Mouse (Mus musculus) midbrain, embryonic 10.5 days (tissue): ENCODE data around the gene Birc6. TPM values are rescaled to one million over a fixed set of nuclear protein-coding genes. Genes with fewer than 3 reads are reported as not detected.
A peak's percentile ranks its signal among the peaks of the same experiment; 100 is the strongest.

ENCODE experiments used
- DNase-seq: peaks from one replicate; pipeline ENCODE4 v3.0.0-alpha.2; 2017; ENCODE audit warnings: low spot score
- H3K27ac ChIP-seq: fragments of 300-500 bp; sonication (generic); replicated peaks from 2 replicates; pipeline ENCODE4 v1.5.1; 2016; ENCODE audit warnings: mild to moderate bottlenecking
- H3K27me3 ChIP-seq: fragments of 300-500 bp; sonication (generic); 2 replicates; pipeline ENCODE4 v1.6.1; 2016; ENCODE audit warnings: low read depth, mild to moderate bottlenecking; ENCODE audit not compliant: poor library complexity, severe bottlenecking
- H3K36me3 ChIP-seq: fragments of 300-500 bp; sonication (generic); 2 replicates; pipeline ENCODE4 v1.6.1; 2016; ENCODE audit warnings: mild to moderate bottlenecking, moderate library complexity
- H3K4me1 ChIP-seq: fragments of 300-500 bp; sonication (generic); 2 replicates; pipeline ENCODE4 v1.6.1; 2016
- H3K4me3 ChIP-seq: fragments of 300-500 bp; sonication (generic); 2 replicates; pipeline ENCODE4 v1.5.1; 2016; ENCODE audit warnings: mild to moderate bottlenecking, moderate library complexity
- H3K9me3 ChIP-seq: fragments of 300-500 bp; sonication (generic); replicated peaks from 2 replicates; pipeline ENCODE4 v1.6.1; 2016; ENCODE audit warnings: mild to moderate bottlenecking
- WGBS: fragments of 180-500 bp; shearing (Covaris S2); methylation state at CpG from one replicate; pipeline ENCODE4 v1.1.7; 2016; 5-methylcytosine and 5-hydroxymethylcytosine counted together
- polyA plus RNA-seq: library from polyadenylated mRNA; unstranded; fragments of >200 nt; fragmentation: Nextera tagmentation; extraction: Ambion mirVana; gene quantifications from 2 replicates; pipeline ENCODE4 v1.2.1, GENCODE M21; 2016

The Birc6 gene
- polyA plus RNA-seq, 1 experiment from 2014 or later, result 76.0 TPM

GRCm38 (mm10) chr17:74717618-74718151 is 189.6 kb downstream of the Birc6 start, which contains the start of gene Ttc27:
Gene Ttc27 (plus strand): TSS chr17:74717732.
- Histone ChIP-seq H3K27me3 (no peaks in the 10 kb centered on the region), H3K9me3 (no peaks in the 10 kb centered on the region), H3K36me3 (peaks cover 14% of the 10 kb centered on the region), H3K4me3 (peak within 1 kb of the TSS; percentile 91), H3K4me1 (peaks cover 12% of the 10 kb centered on the region), H3K27ac (peak within 1 kb of the TSS; percentile 80)
- WGBS, result under 1% methylated on average over 31 of the region's 31 CpGs
- DNase-seq, result peak; percentile 95

- DNase-seq, result no peak
- peaks cover 25% of the 10 kb centered on the region for H3K36me3 ChIP-seq
- no peaks in the 10 kb centered on the region for H3K9me3 ChIP-seq
- H3K27me3 ChIP-seq, result no peaks in the 10 kb centered on the region
- H3K27ac ChIP-seq, result no peak overlapping the region
- no peak overlapping the region for H3K4me3 ChIP-seq
- H3K4me1 ChIP-seq, result no peaks in the 10 kb centered on the region
These were observed 204.8 kb downstream of the Birc6 start for GRCm38 (mm10) chr17:74732872-74733271.

- WGBS, result 92% methylated on average over 11 of the region's 11 CpGs
- H3K36me3 ChIP-seq, result peaks cover 20% of the 10 kb centered on the region
- H3K4me1 ChIP-seq, result no peaks in the 10 kb centered on the region
- H3K9me3 ChIP-seq, result no peaks in the 10 kb centered on the region
- H3K4me3 ChIP-seq, result no peak overlapping the region
- H3K27ac ChIP-seq, result no peak overlapping the region
- no peaks in the 10 kb centered on the region for H3K27me3 ChIP-seq
- no peak for DNase-seq
These were observed 207.3 kb downstream of the Birc6 start for GRCm38 (mm10) chr17:74735392-74735791.

- 86% methylated on average over 1 of the region's 1 CpGs for WGBS
- Histone ChIP-seq H3K4me3 (no peak overlapping the region), H3K36me3 (peaks cover 12% of the 10 kb centered on the region), H3K4me1 (no peaks in the 10 kb centered on the region), H3K27me3 (no peaks in the 10 kb centered on the region), H3K9me3 (no peaks in the 10 kb centered on the region), H3K27ac (no peak overlapping the region)
- DNase-seq, result no peak
These were observed 221.6 kb downstream of the Birc6 start for GRCm38 (mm10) chr17:74749659-74750058.

GRCm38 (mm10) chr17:74751026-74751425 is 222.9 kb downstream of the Birc6 start:
- WGBS, result 92% methylated on average over 4 of the region's 4 CpGs
- H3K27ac ChIP-seq, result no peak overlapping the region
- peaks cover 9% of the 10 kb centered on the region for H3K36me3 ChIP-seq

More at GRCm38 (mm10) chr17:74751026-74751425, 222.9 kb downstream of the Birc6 start:
- Histone ChIP-seq H3K9me3 (no peaks in the 10 kb centered on the region), H3K4me1 (no peaks in the 10 kb centered on the region), H3K27me3 (no peaks in the 10 kb centered on the region), H3K4me3 (no peak overlapping the region)
- no peak for DNase-seq

Other genes starting within 250 kb of the Birc6 start
- 92.2 and 99.8 TPM in 2 replicates for gene Memo1, start 232.8 kb upstream of the Birc6 start, polyA plus RNA-seq
- 279 and 306 TPM in 2 replicates for gene Dpy30, start 204.4 kb upstream of the Birc6 start, polyA plus RNA-seq
- 12.8 and 15.2 TPM in 2 replicates for gene Spast, start 189.3 kb upstream of the Birc6 start, polyA plus RNA-seq
- 34.4 and 35.1 TPM in 2 replicates for gene Slc30a6, start 132.7 kb upstream of the Birc6 start, polyA plus RNA-seq
- gene Nlrc4, start 69.2 kb upstream of the Birc6 start, polyA plus RNA-seq, result 0.20 and 0.22 TPM in 2 replicates
- gene Yipf4, start 38.8 kb upstream of the Birc6 start, polyA plus RNA-seq, result 37.0 and 38.8 TPM in 2 replicates
- 23.1 and 28.5 TPM in 2 replicates for gene Ttc27, start 189.4 kb downstream of the Birc6 start, polyA plus RNA-seq